Mouse (Mus musculus): ENCODE measurements at regions not wholly inside any gene's neighbourhood (a gene's known extent, or its start where the extent isn't known, plus 50 kb on each side); places are given as distances from the start of the nearest gene placed in this dataset.
"Not testable (repeated sequence)": the region's sequence is repeated elsewhere in the genome, so short reads cannot be mapped to it uniquely, and the experiment has no call there.

DNA sequence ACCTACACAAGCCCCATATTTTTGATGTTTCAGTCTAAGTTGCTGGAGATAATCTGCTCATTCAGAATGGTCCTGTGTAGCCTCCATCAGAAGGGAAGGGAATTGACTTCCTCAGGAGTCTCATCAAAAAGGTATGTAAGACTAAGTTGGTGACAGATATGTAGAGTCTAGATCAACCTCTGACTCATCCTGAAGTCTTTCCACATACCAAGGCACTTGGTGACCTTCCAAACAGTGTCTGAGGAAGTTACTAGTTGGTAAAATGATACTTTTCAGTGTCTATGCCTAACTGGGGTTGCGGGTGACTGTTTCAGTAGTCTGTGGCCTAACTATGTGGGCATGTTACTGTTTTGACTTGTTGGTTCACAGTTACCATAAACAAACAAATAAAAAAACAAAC, 133.0 kb upstream of the Plcb4 start:
- no peak for DNase-seq

DNA sequence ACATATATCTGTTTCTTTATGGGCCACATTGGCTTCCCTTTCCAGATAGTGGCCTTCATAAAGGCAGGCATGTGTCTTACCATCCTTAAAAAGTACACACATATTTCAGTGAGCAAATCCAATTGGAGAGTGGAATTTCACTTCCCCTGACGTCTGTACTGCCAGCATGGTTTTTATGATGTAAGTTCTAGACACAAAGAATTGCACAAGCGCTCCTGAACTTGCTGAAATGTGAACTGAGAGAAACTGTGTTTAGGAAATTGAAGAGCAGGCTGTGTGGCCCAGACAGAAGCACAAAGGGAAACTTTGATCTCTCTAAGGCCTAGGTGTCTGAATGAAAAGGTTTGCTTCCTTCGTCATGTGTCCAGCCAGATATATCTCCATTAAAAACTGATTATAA, 129.2 kb upstream of the Plcb4 start:
- intact Hi-C loops (cut with DNase I) = no loop called here

More for the DNA sequence above, 133.0 kb upstream of the Plcb4 start:
- intact Hi-C loops (cut with DNase I) = no loop called here

DNA sequence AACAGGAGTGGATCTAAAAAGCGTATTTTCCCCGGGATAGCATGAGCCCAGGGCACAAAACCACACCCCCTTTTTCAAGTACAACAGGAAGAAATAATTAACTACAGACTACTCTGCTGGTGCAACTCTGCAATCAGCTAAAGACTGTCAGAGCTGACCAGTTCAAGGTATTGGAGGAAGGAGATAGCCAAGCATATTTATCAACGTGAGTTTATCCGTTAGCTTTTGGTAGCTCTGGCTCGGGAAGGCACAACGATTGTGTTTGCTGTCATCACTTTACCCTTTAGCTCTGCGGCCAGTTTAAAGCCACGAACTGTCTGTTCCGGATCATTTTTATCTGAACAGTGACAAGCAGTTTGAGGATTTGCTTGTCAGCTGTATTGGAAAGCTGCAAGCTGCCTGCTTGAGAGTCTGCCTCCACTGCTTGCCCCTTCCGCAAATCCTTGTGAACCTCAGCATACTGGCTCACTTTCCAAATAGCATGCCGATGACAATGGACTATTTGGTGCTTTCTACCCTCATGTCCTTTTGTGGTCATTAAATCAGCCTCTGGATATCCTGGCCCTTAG, 122.4 kb upstream of the Plcb4 start:
- intact Hi-C loops (cut with DNase I) = no loop called here
- no peak for DNase-seq

More for the DNA sequence above, 129.2 kb upstream of the Plcb4 start:
- no peak for DNase-seq

DNA sequence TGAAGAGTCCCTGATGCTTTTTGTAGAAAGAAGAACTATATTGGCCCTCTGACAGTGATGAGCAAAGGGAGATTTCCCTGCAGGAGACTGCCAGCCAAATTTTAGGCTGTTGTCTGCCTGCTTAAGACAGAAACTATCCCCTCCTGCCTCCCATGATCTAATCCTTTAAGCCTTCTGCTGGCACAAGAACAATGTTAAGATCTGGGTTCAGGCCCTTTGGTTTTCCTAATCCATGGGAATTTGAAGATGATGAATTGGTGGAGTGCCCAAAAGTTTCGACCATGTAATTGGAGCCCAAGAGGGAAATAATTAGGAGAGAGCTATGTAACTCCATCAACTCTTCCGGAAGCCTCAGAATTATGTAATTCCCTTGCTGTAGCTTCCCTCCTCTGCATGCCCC, 120.8 kb upstream of the Plcb4 start:
- intact Hi-C loops (cut with DNase I) = no loop called here
- DNase-seq = peak in 1 of 2 experiments; percentile 13

DNA sequence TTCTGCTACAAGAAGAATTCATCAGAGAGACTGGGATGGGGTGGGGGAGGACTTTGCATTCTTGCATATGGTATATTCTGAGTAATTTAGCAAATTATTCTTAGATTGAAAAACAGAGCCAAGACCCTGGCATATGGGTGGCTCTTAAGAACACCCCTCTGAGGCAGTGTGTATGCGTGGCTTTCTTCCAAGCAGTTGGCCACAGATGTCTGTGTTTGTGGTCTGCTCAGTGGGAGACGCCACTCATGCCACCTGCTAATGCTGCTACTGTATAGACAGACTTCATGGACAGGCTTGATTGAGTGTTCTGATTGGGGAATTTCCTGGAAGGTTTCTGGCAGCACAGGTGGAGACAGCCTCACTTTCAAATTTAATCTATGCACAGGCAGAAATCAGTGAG, 117.8 kb upstream of the Plcb4 start:
- no peak for DNase-seq
- intact Hi-C loops (cut with DNase I) = no loop called here

DNA sequence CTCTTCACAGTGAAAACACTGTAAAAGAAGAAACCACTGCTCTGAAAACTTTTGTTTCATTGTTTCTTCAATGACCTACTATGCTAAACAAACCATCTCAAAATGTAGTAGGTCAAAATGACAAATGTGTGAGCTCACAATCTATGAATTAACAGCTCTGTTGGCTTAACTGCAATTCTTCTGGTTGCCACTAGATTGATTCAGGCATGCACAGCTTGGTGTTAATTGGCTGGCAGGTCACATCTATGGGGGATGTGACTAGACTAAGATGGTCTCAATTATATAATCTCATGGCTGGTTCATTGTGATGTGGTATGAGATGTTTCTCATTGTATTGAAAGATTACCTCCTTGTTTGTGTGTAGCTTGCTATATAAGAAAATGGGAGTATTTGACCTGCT, 116.9 kb upstream of the Plcb4 start:
- intact Hi-C loops (cut with DNase I) = no loop called here
- DNase-seq = no peak

DNA sequence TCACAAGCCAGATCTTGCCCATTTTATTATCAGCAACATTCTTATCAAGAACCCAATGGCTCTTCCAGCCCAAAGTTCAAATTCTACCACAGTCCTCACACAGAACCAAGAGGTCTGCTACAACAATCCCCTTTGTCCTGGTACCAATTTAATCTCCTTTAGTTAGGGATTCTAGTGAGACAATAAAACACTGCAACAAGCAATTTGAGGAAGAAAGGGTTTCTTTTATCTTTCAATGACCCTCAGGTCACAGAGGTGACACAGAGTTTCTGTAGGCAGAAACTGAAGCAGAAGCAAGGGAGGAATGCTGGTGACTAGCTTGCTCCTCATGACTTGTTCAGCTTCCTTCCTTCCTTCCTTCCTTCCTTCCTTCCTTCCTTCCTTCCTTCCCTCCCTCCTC, 113.9 kb upstream of the Plcb4 start:
- no peak for DNase-seq
- intact Hi-C loops (cut with DNase I) = no loop called here

DNA sequence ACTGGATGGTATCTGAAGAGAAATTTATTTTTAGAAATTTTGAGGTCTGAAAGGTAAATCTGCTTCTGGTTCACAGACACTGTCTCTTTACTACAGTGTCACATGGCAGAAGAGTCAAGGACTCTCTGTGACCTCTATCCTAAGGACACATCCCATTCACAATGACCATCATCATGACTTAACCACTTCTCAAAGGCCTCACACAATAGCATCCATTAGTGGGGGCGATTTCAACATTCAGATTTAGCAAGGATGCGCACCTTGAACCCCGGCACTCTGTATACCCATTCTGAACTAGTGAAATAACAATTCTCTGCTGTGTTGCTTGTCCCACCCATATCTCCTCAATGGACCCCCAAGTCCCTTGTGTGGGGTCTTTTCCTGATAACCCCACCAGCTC, 110.8 kb upstream of the Plcb4 start:
- no peak for DNase-seq
- intact Hi-C loops (cut with DNase I) = no loop called here

DNA sequence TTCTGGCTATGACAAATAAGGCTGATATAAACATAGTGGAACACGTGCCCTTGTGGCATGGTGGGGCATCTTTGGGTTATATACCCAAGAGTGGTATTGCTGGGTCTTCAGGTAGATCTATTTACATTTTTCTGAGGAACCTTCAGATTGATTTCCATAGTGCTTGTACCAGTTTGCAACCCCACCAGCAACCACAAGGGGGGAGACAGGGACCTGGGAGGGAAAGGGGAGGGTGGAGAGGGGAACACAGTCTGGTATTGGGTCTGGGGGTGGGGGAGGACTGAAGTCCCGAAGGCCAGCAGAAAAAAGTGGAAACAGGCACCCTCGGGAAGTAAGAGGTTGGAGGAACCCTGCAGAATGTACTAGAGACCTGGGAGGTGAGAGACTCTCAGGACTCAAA, 105.8 kb upstream of the Plcb4 start:
- intact Hi-C loops (cut with DNase I) = no loop called here

DNA sequence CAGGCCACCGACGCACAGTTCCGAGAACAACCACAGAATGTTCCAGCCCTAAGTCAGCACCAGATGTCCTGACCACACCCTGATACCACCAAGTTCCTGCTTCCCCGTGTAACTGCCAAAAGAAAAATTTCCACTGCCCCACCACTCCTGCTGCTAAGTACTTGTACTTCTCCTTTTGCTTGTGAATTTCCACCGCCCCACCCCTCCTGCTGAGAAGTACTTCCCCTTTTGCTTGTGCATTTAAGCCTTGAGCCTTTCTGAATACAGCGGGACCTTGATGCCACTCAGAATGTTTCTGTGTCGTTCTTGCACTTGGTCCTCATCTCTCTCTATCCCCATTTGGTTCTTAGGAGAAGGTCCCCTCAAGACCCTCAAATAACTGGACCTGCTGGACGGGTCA, 100.8 kb upstream of the Plcb4 start:
- DNase-seq; intact Hi-C loops (cut with DNase I): not testable (repeated sequence)

More for the DNA sequence above, 105.8 kb upstream of the Plcb4 start:
- no peak for DNase-seq

DNA sequence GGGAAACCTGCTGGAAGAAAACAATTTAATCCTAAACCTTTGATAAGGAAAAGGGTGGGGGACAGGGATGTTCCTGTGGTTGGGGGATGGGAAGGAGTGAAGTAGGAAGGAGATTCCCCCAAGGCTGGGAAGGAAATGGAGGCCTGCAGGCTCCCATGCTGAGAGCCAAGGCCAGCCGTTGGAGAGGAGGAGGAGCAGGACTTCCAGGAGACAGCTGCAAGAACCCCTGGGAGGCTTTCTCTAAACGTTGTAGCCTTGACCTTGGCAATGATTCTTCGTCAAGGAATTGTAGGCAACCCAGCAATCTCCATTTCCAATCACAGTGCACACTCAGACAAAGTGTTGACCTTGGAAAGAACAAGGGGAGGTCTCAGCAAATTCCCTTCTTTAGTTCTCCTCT, 99.5 kb upstream of the Plcb4 start:
- intact Hi-C loops (cut with DNase I) = no loop called here
- DNase-seq = peak in 1 of 2 experiments; percentile 30

DNA sequence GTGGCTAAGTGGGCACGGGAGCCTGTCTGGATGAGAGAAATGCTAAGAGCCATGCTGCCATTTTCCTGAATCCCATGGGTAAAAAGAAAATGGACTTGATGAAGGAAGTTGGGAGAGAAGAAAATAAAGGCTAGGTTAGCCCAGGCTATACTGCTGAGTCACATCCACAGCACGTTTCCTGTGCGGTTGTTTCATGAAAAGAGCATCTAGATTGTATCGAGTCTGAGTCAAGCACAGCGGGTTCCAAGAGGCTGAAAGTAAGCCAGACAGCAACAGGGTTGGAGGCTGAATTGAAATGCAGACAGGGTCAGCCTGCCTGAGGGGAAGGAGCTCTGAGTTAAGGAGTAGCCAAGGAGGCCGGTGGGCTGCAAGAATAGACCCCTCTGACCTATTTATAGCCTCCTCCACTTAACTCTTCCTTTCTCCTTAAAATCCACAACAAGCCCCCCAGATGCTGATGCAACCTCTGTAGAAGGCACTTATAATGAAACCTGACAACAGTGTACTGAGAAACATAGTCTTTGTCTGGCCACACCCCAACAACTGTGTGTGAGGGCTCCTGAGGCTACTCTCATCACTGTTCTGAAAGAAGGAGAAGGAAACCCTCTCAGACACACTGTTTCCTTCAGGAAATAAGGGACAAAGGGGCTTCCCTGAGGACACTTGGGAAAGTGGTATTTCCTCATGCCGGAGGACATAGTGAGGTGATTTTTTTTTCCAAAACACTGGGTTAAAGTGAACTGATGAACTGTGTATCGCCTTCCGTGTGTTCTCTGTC, 98.7 kb upstream of the Plcb4 start:
- DNase-seq = no peak
- intact Hi-C loops (cut with DNase I) = no loop called here

DNA sequence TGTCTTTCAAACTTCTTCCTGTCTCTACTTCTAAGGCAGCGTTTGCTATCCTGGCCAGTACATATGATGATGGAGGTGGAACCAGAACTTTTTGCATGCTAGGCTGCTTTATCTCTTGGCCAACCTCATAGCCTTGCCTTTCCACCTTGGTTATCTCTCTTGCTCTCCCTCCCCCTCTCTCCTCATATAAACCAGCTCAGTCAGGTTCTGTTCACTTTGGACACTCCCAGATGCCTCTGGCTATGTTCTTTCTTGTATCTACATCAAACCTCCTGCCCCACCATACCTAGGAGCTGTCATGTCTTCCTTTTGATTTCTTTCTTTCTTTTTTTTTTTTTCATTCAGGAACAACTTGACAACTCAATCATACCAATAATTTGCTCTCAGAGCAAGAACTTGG, 98.0 kb upstream of the Plcb4 start:
- intact Hi-C loops (cut with DNase I) = no loop called here
- DNase-seq = no peak

DNA sequence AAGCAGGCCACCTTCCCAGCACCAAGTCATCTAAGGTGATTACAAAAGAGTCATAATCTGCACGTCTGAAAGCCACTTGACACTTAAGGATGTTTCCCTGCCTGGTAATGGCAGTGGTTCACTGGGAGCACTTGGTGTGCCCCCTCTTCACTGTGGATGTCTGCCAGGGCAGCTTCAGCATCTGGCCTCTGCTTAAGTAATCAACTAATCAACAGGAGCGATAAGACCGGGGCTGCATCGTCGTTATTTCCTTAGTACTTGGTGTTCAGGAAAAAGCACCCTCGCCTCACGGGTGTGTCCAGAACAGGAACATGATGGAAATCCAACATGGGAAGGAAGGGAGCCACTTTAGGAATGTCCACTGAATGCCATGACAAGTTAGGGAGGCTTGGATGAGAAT, 97.1 kb upstream of the Plcb4 start:
- DNase-seq = peak in 1 of 2 experiments; percentile 22
- intact Hi-C loops (cut with DNase I) = no loop called here

DNA sequence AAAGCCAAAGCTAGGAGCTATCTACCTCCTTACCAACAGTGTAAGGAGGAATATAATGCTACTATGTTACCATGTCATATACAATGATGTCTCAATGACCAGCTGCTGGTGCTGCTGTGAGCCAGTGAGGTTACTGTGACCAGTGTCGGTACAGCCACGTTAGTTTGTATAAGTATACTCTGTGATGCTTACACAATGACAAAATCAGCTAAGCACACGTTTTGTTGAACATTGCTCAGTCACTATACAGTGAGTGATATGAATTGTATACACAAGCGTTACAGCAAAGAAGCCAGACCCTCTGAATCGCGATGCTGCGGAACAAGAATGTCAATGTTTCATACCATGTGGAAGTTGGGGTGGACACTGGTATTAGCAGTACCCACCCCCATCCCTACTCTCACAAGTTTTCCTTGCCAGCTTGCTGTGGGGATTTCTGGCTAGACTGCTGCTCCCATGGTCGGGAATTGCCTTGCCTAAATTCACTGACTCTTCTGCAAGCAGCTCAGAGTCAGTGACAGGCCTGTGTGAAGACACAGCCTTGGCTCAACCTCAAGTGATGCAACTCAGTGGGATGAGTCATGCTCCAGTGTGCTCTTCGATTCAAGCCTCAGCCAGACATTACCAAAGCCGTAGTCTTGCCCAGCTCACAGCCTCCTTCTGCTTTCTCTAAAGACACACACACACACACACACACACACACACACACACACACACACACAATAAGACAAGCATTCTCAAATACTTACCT, 96.5 kb upstream of the Plcb4 start:
- intact Hi-C loops (cut with DNase I) = no loop called here
- peak; percentile 61 to 75 for DNase-seq

DNA sequence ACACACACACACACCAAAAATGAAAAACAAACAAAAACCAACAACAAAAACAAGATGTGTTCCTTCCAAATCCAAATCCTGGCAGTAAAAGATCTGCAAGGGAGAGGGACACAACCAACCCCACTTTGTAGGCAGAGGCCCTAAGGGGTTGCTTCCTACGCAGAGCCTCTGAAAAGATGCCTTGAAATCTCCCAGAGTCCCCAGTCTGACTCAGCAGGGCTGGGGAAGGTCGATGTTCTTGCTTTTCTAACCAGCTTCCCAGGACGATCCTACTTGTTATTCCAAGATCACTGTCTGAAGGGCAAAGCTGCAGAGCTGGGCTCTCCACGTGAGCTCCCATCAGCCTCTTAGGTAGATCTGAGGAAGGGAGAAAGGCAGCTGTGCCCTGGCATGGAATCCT, 94.6 kb upstream of the Plcb4 start:
- intact Hi-C loops (cut with DNase I) = no loop called here
- DNase-seq = no peak

DNA sequence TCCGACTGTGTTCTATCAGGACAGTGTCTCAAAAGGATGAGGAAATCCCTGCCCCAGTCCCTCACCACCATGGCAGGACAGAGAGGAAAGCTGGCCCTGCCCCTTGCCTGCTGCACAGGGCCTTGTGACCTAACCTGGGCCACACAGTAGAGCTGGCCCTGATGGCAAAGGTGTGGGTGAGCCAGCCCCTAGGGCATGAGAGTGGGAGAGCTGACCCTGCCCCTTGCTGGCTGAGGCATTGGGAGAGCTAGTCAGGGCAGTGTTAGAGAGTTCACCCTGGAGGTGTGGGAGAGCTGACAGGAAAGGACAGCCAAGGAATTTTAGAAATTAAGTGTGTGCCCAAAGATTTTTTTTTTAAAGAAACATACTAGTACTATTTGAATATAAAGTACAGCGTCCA, 90.5 kb upstream of the Plcb4 start:
- no peak for DNase-seq
- intact Hi-C loops (cut with DNase I) = no loop called here

DNA sequence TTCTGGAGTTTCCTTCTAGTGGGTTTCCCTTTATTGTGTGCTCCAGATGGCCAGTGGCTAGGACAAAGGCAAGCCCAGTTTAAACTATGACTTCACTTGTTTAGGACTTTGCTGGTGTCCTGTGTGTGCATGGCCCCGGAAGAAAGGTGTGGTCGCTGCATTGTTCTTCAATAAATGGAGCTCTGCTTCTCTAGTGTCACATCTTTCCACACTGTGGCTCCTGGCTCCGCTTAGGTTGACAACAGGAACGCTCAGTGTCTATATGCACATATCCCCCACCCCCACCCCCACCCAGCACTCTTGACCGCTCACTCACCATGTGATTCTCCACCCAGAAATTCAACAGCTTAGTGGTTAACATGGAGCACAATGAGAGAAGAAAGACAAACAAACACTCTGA, 87.2 kb upstream of the Plcb4 start:
- intact Hi-C loops (cut with DNase I) = no loop called here
- DNase-seq = no peak

DNA sequence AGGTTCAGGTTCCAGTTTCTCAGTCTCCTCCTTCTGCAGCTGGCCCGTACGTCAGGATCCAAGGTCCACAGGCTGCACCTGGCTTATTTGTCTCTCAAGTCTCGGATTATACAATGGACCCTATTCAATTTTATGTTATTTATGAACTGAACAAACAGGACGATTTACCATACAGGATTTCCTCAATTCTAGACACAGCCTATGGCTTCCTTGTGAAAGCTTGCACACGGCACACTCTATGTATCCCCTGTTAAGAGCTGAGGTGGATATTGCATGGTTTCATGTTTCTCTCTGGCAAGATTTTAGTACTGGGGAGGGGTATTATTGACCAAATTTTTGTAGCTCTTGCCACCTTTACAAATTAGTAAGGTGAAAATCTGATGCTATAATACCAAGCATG, 81.6 kb upstream of the Plcb4 start:
- DNase-seq = no peak
- intact Hi-C loops (cut with DNase I) = no loop called here

DNA sequence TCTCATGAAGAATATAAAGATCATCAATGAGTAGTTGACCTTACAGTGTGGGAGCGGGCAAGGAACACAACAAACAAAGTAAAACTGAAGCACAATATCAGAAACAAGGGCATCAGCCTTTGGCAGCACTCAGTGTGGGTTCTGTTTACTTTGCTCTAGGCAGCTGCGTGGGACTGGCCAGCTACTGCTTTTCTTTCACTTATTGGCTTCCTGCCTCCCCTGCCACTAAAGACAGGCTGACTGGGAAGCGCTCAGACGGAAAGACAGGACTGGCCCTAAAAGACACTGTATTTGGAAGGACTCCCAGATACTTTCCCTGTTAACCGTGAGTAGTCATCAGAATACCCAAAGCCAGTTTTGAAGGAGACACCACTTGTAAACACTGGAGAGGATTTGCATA, 80.7 kb upstream of the Plcb4 start:
- intact Hi-C loops (cut with DNase I) = no loop called here
- DNase-seq = no peak

DNA sequence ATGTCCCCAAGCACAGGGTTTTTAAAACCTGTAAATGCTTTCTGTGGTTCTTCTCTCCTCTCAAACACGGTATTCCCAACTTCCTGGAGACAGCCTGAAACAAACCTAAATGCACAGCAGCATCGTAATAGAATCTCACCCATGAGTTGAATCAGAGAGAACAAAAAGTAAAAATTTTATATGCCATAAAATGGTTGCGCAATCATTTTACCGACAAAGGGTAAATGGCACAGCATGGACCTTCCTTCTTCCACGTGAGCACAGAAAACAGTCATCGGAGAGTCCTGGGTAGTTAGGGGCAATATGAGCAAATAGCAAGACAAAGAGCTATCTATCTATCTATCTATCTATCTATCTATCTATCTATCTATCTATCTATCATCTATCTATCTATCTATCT, 79.3 kb upstream of the Plcb4 start:
- DNase-seq = no peak
- intact Hi-C loops (cut with DNase I) = no loop called here

DNA sequence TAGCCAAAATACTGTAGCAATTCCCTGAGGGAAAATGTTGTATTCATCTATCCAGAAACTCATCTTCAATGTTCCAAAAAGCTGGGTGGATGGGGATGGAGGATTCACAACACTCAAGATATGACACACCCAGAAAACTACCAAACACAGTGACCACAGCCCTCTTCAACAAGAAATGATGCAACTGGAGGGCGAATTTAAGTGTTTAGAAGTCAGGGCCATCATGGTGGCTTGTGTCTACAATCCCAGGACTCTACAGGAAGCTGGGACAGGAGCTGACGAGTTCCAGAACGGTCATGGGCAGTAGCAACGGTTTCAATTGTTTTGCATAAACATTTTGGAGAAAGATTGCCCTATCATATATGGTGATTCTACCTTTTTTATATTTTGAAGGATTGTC, 78.8 kb upstream of the Plcb4 start:
- intact Hi-C loops (cut with DNase I) = no loop called here
- no peak for DNase-seq

Measured in gastrocnemius, postnatal 36 days (tissue).